In the genomic region with DNA sequence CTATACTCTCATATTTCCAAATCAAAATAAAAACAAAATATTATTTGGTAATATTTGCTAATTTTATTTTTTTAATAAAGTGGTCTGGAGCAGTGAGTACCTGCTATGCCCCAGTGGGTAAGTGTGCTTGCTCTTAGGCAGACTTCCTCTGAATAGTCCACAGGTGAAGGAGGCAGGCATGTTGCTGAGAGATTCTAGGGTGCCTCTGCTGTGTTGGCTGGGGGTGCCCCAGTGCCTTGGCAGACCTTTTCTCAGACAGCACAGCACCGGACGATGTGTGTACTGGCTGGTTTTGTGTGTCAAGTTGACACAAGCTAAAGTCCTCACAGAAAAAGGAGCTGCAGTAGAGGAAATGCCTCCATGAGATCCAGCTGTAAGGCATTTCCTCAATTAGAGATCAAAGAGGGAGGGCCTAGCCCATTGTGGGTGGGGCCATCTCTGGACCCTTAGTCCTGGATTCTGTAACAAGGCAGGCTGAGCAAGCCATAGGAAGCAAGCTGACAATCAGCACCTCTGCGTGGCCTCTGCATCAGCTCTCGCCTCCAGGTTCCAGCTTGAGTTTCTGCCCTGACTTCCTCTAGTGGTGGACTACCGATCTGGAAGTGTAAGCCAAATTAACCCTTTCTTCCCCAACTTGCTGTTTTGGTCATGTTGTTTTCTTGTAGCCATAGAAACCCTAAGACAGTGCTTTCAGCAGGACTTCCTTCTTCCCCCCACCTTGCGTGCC, we compare ENCODE assay signal across 8 mouse cellular contexts. TPM values are rescaled to one million over a fixed set of nuclear protein-coding genes. Genes with fewer than 3 reads are reported as not detected.
DNase-seq lines count a peak whose midpoint lies in the region; ATAC-seq lines count a peak whose summit lies in the region.

No protein-coding gene starts in this region.

- WGBS in forebrain, embryonic 13.5 days: 29% methylated on average over 6 of the region's 6 CpGs
- WGBS in forebrain, embryonic 16.5 days: 26% methylated on average over 6 of the region's 6 CpGs
- WGBS in lung, embryonic 16.5 days: 7% methylated on average over 6 of the region's 6 CpGs
- 18% methylated on average over 6 of the region's 6 CpGs for WGBS in stomach, embryonic 15.5 days

- H3K36me3 ChIP-seq in forebrain, embryonic 13.5 days (ENCODE audit: poor library complexity, severe bottlenecking): no peaks in the 10 kb centered on the region
- no peaks in the 10 kb centered on the region for H3K36me3 ChIP-seq in forebrain, embryonic 16.5 days (ENCODE audit: control insufficient read depth, insufficient read depth)
- H3K36me3 ChIP-seq in lung, embryonic 16.5 days (ENCODE audit: control insufficient read depth, insufficient read depth, low read length): no peaks in the 10 kb centered on the region
- no peaks in the 10 kb centered on the region for H3K36me3 ChIP-seq in stomach, embryonic 15.5 days

- H3K9me3 ChIP-seq in forebrain, embryonic 13.5 days (replicated peaks): no peaks in the 10 kb centered on the region
- H3K9me3 ChIP-seq in forebrain, embryonic 16.5 days (ENCODE audit: control insufficient read depth, low read length): no peaks in the 10 kb centered on the region
- H3K9me3 ChIP-seq in lung, embryonic 16.5 days (ENCODE audit: control insufficient read depth, low read length): no peaks in the 10 kb centered on the region
- no peaks in the 10 kb centered on the region for H3K9me3 ChIP-seq in stomach, embryonic 15.5 days

- H3K4me3 ChIP-seq in forebrain, embryonic 13.5 days: no peak overlapping the region
- no peak overlapping the region for H3K4me3 ChIP-seq in forebrain, embryonic 16.5 days (replicated peaks; ENCODE audit: low read length)
- H3K4me3 ChIP-seq in lung, embryonic 16.5 days (ENCODE audit: low read length): 0 out of 2 replicates have a peak overlapping the region, but pooled peaks have one; percentile 1
- H3K4me3 ChIP-seq in stomach, embryonic 15.5 days (replicated peaks): no peak overlapping the region

- no peak overlapping the region for H3K4me2 ChIP-seq in forebrain, embryonic 13.5 days
- H3K4me2 ChIP-seq in forebrain, embryonic 16.5 days (ENCODE audit: low read length): no peak overlapping the region
- H3K4me2 ChIP-seq in lung, embryonic 16.5 days (ENCODE audit: low read depth, low read length): peak overlapping the region; percentile 4; the same call in 1 of the 2 replicates
- peak overlapping the region; percentile 29 for H3K4me2 ChIP-seq in stomach, embryonic 15.5 days

- H3K9ac ChIP-seq in forebrain, embryonic 13.5 days: no peak overlapping the region
- no peak overlapping the region for H3K9ac ChIP-seq in forebrain, embryonic 16.5 days (replicated peaks; ENCODE audit: low read depth, low read length)
- H3K9ac ChIP-seq in lung, embryonic 16.5 days (ENCODE audit: low read length): no peak overlapping the region
- no peak overlapping the region for H3K9ac ChIP-seq in stomach, embryonic 15.5 days

- no peak overlapping the region for H3K27ac ChIP-seq in forebrain, embryonic 13.5 days
- no peak overlapping the region for H3K27ac ChIP-seq in forebrain, embryonic 16.5 days (ENCODE audit: low read length)
- no peak overlapping the region for H3K27ac ChIP-seq in lung, embryonic 16.5 days (ENCODE audit: low read length)
- no peak overlapping the region for H3K27ac ChIP-seq in stomach, embryonic 15.5 days

- H3K27me3 ChIP-seq in forebrain, embryonic 13.5 days: no peaks in the 10 kb centered on the region
- no peaks in the 10 kb centered on the region for H3K27me3 ChIP-seq in forebrain, embryonic 16.5 days (replicated peaks; ENCODE audit: control insufficient read depth, insufficient read depth, low read length)
- H3K27me3 ChIP-seq in lung, embryonic 16.5 days (ENCODE audit: control insufficient read depth, insufficient read depth, low read depth, low read length): no peaks in the 10 kb centered on the region
- H3K27me3 ChIP-seq in stomach, embryonic 15.5 days (replicated peaks): no peaks in the 10 kb centered on the region

- peak; percentile 50; the same call in 1 of the 2 replicates for ATAC-seq in forebrain, embryonic 13.5 days
- ATAC-seq in forebrain, embryonic 16.5 days: no peak
- ATAC-seq in lung, embryonic 16.5 days (ENCODE audit: low read depth): peak; percentile 90
- ATAC-seq in stomach, embryonic 15.5 days (ENCODE audit: insufficient read depth, low FRiP score, low read depth): peak; percentile 85
- ATAC-seq in frontal cortex, adult (ENCODE audit: low TSS enrichment): no peak

- peak; percentile 86 for DNase-seq in forelimb bud, embryonic 11.5 days (ENCODE audit: low read depth, low spot score)
- peak; percentile 4 for DNase-seq in kidney, adult 18-20 months
- no peak for DNase-seq in testis, postnatal 10 days (ENCODE audit: low spot score)

- H3K4me1 ChIP-seq in forebrain, embryonic 13.5 days: no peaks in the 10 kb centered on the region
- H3K4me1 ChIP-seq in forebrain, embryonic 16.5 days (replicated peaks; ENCODE audit: control insufficient read depth, insufficient read depth, low read length): no peaks in the 10 kb centered on the region
- H3K4me1 ChIP-seq in lung, embryonic 16.5 days (replicated peaks; ENCODE audit: control insufficient read depth, insufficient read depth, low read length): no peaks in the 10 kb centered on the region; the same call in 1 of the 2 replicates
- H3K4me1 ChIP-seq in stomach, embryonic 15.5 days: peaks cover 7% of the 10 kb centered on the region; the same call in 1 of the 2 replicates

RNA-seq across cellular contexts. Expression of gene Chd1, which starts 47.7 kb away (rescaled TPM):
- polyA plus RNA-seq in forebrain, embryonic 13.5 days (2015; fragmentation: Nextera tagmentation; extraction: Ambion mirVana): 27.9 and 28.1 TPM in 2 replicates
- polyA plus RNA-seq in forebrain, embryonic 16.5 days (2015; fragmentation: Nextera tagmentation; extraction: Ambion mirVana): 15.5 and 23.1 TPM in 2 replicates
- polyA plus RNA-seq in lung, embryonic 16.5 days (2015; fragmentation: Nextera tagmentation; extraction: Ambion mirVana): 17.7 and 18.3 TPM in 2 replicates
- polyA plus RNA-seq in stomach, embryonic 15.5 days (2015; fragmentation: Nextera tagmentation; extraction: Ambion mirVana): 30.0 and 30.5 TPM in 2 replicates

Comparison
In these comparisons a context has a peak if more than half of its experiments do, and no peak if none do; other contexts are left out.
1. ATAC-seq: peak in forebrain, embryonic 13.5 days (single experiment), lung, embryonic 16.5 days (single experiment) and stomach, embryonic 15.5 days (single experiment); none in forebrain, embryonic 16.5 days (single experiment) and frontal cortex, adult (single experiment).
2. H3K4me2 ChIP-seq: peak in lung, embryonic 16.5 days (single experiment) and stomach, embryonic 15.5 days (single experiment); none in forebrain, embryonic 13.5 days (single experiment) and forebrain, embryonic 16.5 days (single experiment).